Mouse (Mus musculus) lung, adult 2 months (tissue): ENCODE results near the gene Cd68.

ENCODE experiments used
- CTCF ChIP-seq: fragments of 200-500 bp; IDR thresholded peaks from 2 replicates; pipeline ENCODE4 v1.5.1; 2011; ENCODE audit warnings: mild to moderate bottlenecking, low read length, control low read depth; ENCODE audit not compliant: insufficient read depth
- POLR2A ChIP-seq: fragments of 200-500 bp; IDR thresholded peaks from 2 replicates; pipeline ENCODE4 v1.6.1; 2011; ENCODE audit warnings: low read depth, mild to moderate bottlenecking, control low read depth, low read length, borderline replicate concordance; ENCODE audit errors: extremely low read depth

- no peak for TF ChIP-seq CTCF
- TF ChIP-seq POLR2A: no peak
Measured at GRCm38 (mm10) chr11:69661221-69661881, 4.6 kb downstream of the Cd68 start.
